Mouse (Mus musculus) CH12.LX (cell line): Measurements from ENCODE around the gene Nadsyn1. TPM values are rescaled to one million over a fixed set of nuclear protein-coding genes. Genes with fewer than 3 reads are reported as not detected.
A peak's percentile ranks its signal among the peaks of the same experiment; 100 is the strongest.

Experiments used
- DNase-seq: peaks from one replicate; pipeline ENCODE4 v3.0.0-alpha.2; 2013; ENCODE audit errors: extremely low read depth
- H3K27ac ChIP-seq: 2 replicates; pipeline ENCODE4 v1.5.1; 2012; ENCODE audit warnings: low read depth, mild to moderate bottlenecking, control low read depth, moderate library complexity; ENCODE audit not compliant: insufficient read depth
- H3K27me3 ChIP-seq: replicated peaks from 2 replicates; pipeline ENCODE3; 2012; ENCODE audit warnings: inconsistent platforms
- H3K36me3 ChIP-seq, 2 experiments: replicated peaks in 1 of 2; 2 replicates each; pipeline versions ENCODE3 to v1.6.1; 2012; ENCODE audit warnings: inconsistent platforms in 1 of 2, low read length in 1 of 2, mild to moderate bottlenecking in 1 of 2, mixed read lengths in 1 of 2, moderate library complexity in 1 of 2; ENCODE audit not compliant: control insufficient read depth in 1 of 2, insufficient read depth in 1 of 2
- H3K4me1 ChIP-seq, 2 experiments: 2 replicates each; pipeline ENCODE4 v1.6.1; 2012; ENCODE audit warnings: inconsistent platforms in 1 of 2, moderate library complexity in 1 of 2; ENCODE audit not compliant: insufficient read depth in 2 of 2, control insufficient read depth in 1 of 2
- H3K4me2 ChIP-seq: 2 replicates; pipeline ENCODE4 v1.6.1; 2012; ENCODE audit warnings: low read depth, mild to moderate bottlenecking, control low read depth; ENCODE audit not compliant: poor library complexity, insufficient read depth, severe bottlenecking
- H3K4me3 ChIP-seq, 3 experiments: fragments of 150-350 bp in 1 of 3; sonication (generic) in 1 of 3; replicated peaks in 1 of 3; 2 replicates each; pipeline versions ENCODE3 to v1.5.1; 2011 to 2012; ENCODE audit warnings: low read depth in 2 of 3, low read length in 2 of 3, mild to moderate bottlenecking in 2 of 3, moderate library complexity in 2 of 3, control low read depth in 1 of 3, improper control_type of control experiment in 1 of 3, inconsistent platforms in 1 of 3, mixed read lengths in 1 of 3; ENCODE audit not compliant: poor library complexity in 1 of 3
- H3K79me2 ChIP-seq: replicated peaks from 2 replicates; pipeline ENCODE4 v1.6.1; 2012; ENCODE audit warnings: mild to moderate bottlenecking, moderate library complexity; ENCODE audit not compliant: control insufficient read depth, poor library complexity, insufficient read depth, severe bottlenecking; ENCODE audit errors: extremely low read depth
- H3K9ac ChIP-seq: 2 replicates; pipeline ENCODE4 v1.6.1; 2012; ENCODE audit warnings: low read depth, mild to moderate bottlenecking, control low read depth, moderate library complexity; ENCODE audit not compliant: insufficient read depth
- H3K9me3 ChIP-seq: replicated peaks from 2 replicates; pipeline ENCODE3; 2012; ENCODE audit warnings: low read length, inconsistent platforms, mixed read lengths
- CHD1 ChIP-seq: IDR thresholded peaks from 2 replicates; pipeline ENCODE4 v1.6.1; 2012; ENCODE audit warnings: low read depth, low read length, improper control_type of control experiment, inconsistent platforms
- CTCF ChIP-seq, 2 experiments: IDR thresholded peaks in 1 of 2; conservative IDR thresholded peaks in 1 of 2; 2 replicates each; pipeline ENCODE4 v1.5.1; 2011 to 2012; ENCODE audit warnings: low read depth in 2 of 2, low read length in 2 of 2, improper control_type of control experiment in 1 of 2, inconsistent platforms in 1 of 2, mild to moderate bottlenecking in 1 of 2, moderate library complexity in 1 of 2
- EP300 ChIP-seq: IDR thresholded peaks from 2 replicates; pipeline ENCODE4 v1.6.1; 2011; ENCODE audit warnings: low read length, improper control_type of control experiment
- HCFC1 ChIP-seq: IDR thresholded peaks from 2 replicates; pipeline ENCODE4 v1.6.1; 2012; ENCODE audit warnings: low read depth, mild to moderate bottlenecking, inconsistent platforms, low read length, improper control_type of control experiment
- KAT2A ChIP-seq: IDR thresholded peaks from 2 replicates; pipeline ENCODE4 v1.6.1; 2012; ENCODE audit warnings: low read length, improper control_type of control experiment, inconsistent platforms; ENCODE audit not compliant: insufficient replicate concordance
- NRF1 ChIP-seq: IDR thresholded peaks from 2 replicates; pipeline ENCODE4 v1.6.1; 2014; ENCODE audit warnings: low read depth, mild to moderate bottlenecking, inconsistent platforms, low read length, improper control_type of control experiment, moderate library complexity
- POLR2AphosphoS2 ChIP-seq: IDR thresholded peaks from 2 replicates; pipeline ENCODE4 v1.6.1; 2011; ENCODE audit warnings: low read depth, low read length, improper control_type of control experiment
- RCOR1 ChIP-seq: conservative IDR thresholded peaks from 2 replicates; pipeline ENCODE4 v1.6.1; 2012; ENCODE audit warnings: low read depth, mild to moderate bottlenecking, inconsistent platforms, low read length, improper control_type of control experiment
- SIN3A ChIP-seq: IDR thresholded peaks from 2 replicates; pipeline ENCODE4 v1.6.1; 2012; ENCODE audit warnings: low read length, improper control_type of control experiment, inconsistent platforms
- TBP ChIP-seq: conservative IDR thresholded peaks from 2 replicates; pipeline ENCODE4 v1.6.1; 2011; ENCODE audit warnings: low read depth, low read length, improper control_type of control experiment
- TCF12 ChIP-seq: IDR thresholded peaks from 2 replicates; pipeline ENCODE4 v1.6.1; 2014; ENCODE audit warnings: low read depth, mild to moderate bottlenecking, inconsistent platforms, low read length, improper control_type of control experiment
- USF2 ChIP-seq: conservative IDR thresholded peaks from 2 replicates; pipeline ENCODE4 v1.6.1; 2011; ENCODE audit warnings: low read depth, low read length, improper control_type of control experiment
- ZMIZ1 ChIP-seq: IDR thresholded peaks from 2 replicates; pipeline ENCODE4 v1.6.1; 2012; ENCODE audit warnings: low read depth, mild to moderate bottlenecking, inconsistent platforms, low read length, improper control_type of control experiment
- ZNF384 ChIP-seq: IDR thresholded peaks from 2 replicates; pipeline ENCODE4 v1.6.1; 2012; ENCODE audit warnings: low read depth, low read length, improper control_type of control experiment, inconsistent platforms
- dilution Hi-C: fragments of 300-500 bp; cut with MboI; formaldehyde crosslinking; loops from 2 replicates; pipeline ENCODE4 v1.14.3; 2020; ENCODE audit warnings: low sequenced_read_pairs; ENCODE audit not compliant: extremely low pct_unique_long_range_greater_than_20kb, extremely low pct_ligation_motif_present
- in situ Hi-C: fragments of 300-500 bp; cut with MboI; formaldehyde crosslinking; loops from 3 replicates; pipeline ENCODE4 v1.14.3; 2019; ENCODE audit warnings: low sequenced_read_pairs, low pct_ligation_motif_present, low pct_unique_long_range_greater_than_20kb, mixed read lengths
- polyA plus RNA-seq: library from polyadenylated mRNA; unstranded; fragments of >175 nt; gene quantifications from 2 replicates; pipeline ENCODE4 v1.2.1, GENCODE M21; 2012; ENCODE audit warnings: low read depth; ENCODE audit not compliant: insufficient read length
- total RNA-seq, 2 experiments: library from RNA; depleted of rRNA; stranded (reverse); fragments of 300-350 nt in 1 of 2; fragments of >200 nt in 1 of 2; gene quantifications; 2 replicates each; pipeline ENCODE4 v1.2.3; 2012 to 2014

The Nadsyn1 gene
- total and polyA plus RNA-seq, 3 experiments, result 5.4 to 11.7 (median 8.6) TPM

- peak; percentile 75; the same call in 1 of the 2 replicates for TF ChIP-seq SIN3A
Measured at GRCm38 (mm10) chr7:143822375-143823265, at the start of gene Nadsyn1, which contains the start of gene Dhcr7 (continued).

DNA sequence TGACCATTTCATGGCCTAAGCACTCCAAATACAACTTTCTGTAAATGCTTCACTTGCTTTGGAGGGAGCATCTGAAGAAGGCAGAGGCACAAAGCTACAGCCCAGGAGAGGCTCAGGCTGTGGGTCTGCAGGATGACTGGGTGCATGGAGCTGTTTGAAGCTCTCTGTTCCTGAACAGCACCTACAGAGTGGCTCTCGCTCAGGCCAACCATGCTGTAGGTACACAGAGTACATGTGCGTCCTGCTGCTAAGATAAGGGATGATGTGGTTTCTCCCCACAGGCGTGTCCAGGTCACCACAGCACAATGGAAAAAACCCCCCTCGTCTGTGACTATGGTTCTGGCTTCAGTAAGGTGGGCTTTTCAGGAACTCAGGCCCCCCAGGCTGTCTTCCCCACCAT is 46.2 kb upstream of the Nadsyn1 start:
- Histone ChIP-seq H3K9me3 (peaks cover 9% of the 10 kb centered on the region), H3K4me1 (no peaks in the 10 kb centered on the region), H3K27ac (no peak overlapping the region), H3K4me3 (no peak overlapping the region), H3K79me2 (no peaks in the 10 kb centered on the region), H3K4me2 (no peak overlapping the region), H3K27me3 (peaks cover 83% of the 10 kb centered on the region), H3K36me3 (no peaks in the 10 kb centered on the region), H3K9ac (no peak overlapping the region)
- dilution Hi-C loops, result no loop called here
- DNase-seq, result no peak
- TF ChIP-seq KAT2A, result no peak
- in situ Hi-C loops, result no loop called here

DNA sequence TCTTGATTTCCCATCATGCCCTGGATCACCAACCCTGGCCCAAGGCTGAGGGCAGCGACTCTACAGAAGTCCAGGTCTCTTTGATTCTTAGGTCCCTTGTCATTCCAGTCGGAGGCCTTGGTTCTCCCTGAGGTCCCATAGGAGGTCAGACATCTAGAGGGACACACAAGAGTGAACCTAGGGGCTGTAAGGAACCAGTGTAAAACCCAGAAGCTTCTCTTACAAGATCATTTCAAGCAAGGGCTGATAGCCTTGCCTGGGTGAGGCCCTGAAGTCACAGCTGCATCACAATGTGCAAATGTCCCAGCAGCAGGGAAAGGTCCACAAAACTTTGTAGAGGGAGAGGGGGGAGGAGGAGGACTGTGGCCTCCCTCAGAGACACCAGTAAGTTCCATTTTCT is 43.9 kb upstream of the Nadsyn1 start, which contains the start of gene Gm498:
TSS of gene Gm498 (plus strand) at position 301 of the 400 bp plus-strand sequence.
- in situ Hi-C loops, result no loop called here
- H3K27me3 ChIP-seq, result peaks cover 67% of the 10 kb centered on the region
- no peak within 1 kb of the TSS for H3K9ac ChIP-seq
- dilution Hi-C loops, result no loop called here
- no peaks in the 10 kb centered on the region for H3K4me1 ChIP-seq
- no peak for TF ChIP-seq ZMIZ1
- TF ChIP-seq POLR2AphosphoS2, result no peak
- TF ChIP-seq TCF12, result no peak
- TF ChIP-seq ZNF384, result no peak
- no peak for TF ChIP-seq TBP
- TF ChIP-seq USF2, result no peak
- no peak for TF ChIP-seq SIN3A
- no peak for TF ChIP-seq RCOR1
- TF ChIP-seq EP300, result no peak
- no peak for TF ChIP-seq CTCF (conservative IDR thresholded peaks at IDR 0.05 in 1 of 2, IDR thresholded peaks at IDR 0.05 in 1 of 2; ENCODE audit: low read depth in 2 of 2, low read length in 2 of 2)
- TF ChIP-seq NRF1, result no peak
- TF ChIP-seq CHD1, result no peak
- no peak for TF ChIP-seq HCFC1
- no peak within 1 kb of the TSS for H3K4me3 ChIP-seq
- no peak within 1 kb of the TSS for H3K27ac ChIP-seq
- no peak for DNase-seq
- no peaks in the 10 kb centered on the region for H3K9me3 ChIP-seq
- no peaks in the 10 kb centered on the region for H3K36me3 ChIP-seq
- no peak within 1 kb of the TSS for H3K4me2 ChIP-seq
- H3K79me2 ChIP-seq, result no peaks in the 10 kb centered on the region
